Mouse (Mus musculus) cerebellum, adult 9-11 months (tissue): Measurements from ENCODE around the gene Ktn1.

Source experiments
- DNase-seq: peaks from one replicate; pipeline ENCODE4 v3.0.0; 2022

Ktn1 gene

DNA sequence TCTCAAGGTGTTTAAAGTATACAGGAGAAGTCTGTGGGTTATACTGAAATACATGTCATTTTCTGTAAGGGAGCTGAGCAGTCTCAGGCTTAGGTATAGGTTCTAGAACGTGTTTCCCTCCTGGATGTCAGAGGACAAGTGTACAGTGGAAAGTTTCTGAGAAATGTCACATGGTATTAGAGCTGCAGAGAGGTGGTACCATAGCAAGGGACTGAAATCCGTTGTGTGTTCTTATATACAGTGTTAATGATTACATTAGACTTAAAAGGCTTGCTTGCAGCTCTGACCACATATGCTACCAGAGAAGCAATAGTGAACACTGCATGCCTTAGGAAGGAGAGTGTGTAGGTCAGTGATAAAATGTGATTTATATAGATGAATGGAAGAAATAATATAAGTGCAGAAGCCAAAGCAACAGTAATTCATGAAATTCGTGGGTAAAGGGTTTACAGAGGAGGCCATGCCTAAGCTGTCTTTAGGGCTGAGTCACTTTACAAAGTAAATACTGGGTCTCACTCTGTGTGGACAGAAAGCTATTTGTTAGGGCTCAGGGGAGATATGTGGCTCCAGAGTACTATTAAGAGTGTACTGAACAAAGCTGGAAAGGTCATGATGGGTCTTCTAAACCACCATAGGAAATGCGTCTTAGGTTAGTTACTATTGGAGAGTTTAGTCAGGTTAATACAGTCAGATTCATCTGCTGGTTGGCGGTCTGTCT, 17.0 kb downstream of the Ktn1 start:
- DNase-seq: no peak

DNA sequence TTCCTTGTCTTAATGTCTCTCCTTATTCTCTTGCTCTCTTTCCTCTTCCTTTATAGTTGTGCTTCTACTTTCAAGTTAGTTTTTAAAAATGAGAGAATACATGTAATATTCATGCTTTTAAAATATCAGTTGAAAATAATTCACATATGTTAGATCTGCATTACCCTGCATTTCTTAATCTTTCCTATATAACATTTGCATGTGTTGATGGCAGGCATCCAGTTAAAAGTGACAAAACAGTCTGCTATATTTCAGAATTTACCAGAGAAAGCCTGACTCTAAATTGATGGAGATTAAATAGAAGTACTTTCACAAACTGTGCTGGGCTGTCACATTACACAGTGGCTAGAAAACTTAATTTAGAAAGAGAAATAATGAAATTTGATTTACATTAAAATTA, 19.8 kb downstream of the Ktn1 start:
- DNase-seq: no peak

DNA sequence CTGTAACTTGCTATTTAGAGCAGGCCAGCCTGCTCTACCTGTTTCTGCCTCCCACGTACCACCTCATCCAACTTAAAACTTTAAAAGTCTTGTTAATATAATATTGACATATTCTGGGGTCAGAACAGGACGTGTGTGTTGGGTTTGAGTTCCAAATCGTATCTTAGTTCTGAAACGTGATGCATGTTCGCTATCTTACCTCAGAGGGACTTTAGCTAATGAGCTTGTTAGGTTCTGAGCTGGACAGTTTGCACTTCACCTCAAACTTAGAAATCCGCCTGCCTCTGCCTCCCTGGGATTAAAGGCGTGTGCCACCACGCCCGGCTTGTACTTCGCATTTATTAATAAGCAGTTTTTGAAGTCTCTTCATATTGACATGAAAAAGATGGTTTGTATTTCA, 34.6 kb downstream of the Ktn1 start:
- no peak for DNase-seq

DNA sequence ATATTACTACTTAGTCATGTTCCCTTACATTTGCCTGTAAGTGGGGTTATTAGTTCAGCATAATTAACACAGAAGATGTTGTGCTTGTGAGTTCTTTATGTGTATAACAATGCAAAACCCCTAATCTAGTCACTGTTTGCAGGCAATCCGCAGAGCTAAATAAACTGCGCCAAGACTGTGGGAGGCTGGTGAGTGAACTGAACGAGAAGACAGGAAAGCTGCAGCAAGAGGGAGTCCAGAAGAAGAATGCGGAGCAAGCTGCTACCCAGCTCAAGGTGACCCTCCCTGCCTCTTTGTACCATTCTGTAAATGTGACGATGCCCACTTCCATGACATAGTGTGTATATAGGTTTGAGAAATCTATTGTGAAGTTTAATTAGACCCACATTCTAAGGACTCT, 36.3 kb downstream of the Ktn1 start:
- no peak for DNase-seq

DNA sequence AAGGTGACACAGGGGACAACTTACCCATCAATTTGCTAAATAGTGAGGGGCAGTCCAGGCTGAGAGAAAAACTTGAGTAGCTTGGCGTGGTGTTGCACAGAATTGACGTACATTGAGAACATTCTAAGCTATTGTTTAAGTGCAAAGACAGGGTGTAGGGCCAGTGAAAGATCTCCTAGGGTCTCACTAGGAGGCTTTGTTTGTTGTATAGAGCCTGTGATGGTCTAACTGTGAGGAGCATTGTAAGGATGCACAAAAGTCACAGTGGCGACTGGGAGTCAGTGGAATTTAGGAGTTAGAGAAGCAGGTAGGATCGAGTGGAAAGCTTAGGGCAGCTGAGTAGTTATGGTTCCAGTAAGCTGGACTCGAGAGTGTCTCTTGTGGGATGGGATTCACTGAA, 50.9 kb downstream of the Ktn1 start:
- DNase-seq: no peak

DNA sequence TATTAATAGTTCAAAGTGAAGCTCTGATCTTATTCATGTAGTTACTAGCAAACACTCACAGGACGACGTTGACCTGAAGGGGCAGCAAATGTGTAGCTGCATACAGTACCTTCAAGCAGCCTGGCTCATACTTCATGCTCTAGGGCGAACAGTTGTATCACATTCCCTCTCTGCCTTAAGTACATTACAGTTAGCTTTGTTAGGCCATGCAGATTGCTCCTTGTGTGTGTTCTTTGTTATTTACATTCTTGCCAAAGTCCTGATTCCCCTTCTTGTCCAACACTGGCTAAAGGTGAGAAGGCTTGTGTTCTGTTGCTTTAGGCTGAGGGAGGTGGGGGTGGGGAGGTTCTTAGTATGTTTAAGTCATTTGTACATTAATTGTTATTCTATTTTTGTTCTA, 61.3 kb downstream of the Ktn1 start:
- no peak for DNase-seq

DNA sequence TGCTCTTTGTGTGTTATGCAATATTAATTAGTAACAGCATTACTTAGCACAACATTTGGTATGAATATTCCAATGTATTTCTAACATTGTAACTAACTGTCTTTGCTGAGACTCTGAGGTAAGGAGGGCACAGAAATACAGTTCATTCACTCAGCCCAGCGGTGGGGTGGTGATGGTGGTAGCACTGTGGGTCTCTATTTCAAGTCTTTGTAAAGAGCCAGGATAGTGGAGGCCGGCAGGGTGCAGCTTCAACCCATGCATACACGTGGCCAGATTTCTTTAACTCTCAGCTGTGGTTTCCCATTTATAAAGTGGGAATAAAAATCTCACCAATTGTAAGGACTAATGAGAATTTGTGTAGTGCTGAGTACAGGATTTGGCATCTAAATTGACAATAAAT, 67.5 kb downstream of the Ktn1 start:
- no peak for DNase-seq

DNA sequence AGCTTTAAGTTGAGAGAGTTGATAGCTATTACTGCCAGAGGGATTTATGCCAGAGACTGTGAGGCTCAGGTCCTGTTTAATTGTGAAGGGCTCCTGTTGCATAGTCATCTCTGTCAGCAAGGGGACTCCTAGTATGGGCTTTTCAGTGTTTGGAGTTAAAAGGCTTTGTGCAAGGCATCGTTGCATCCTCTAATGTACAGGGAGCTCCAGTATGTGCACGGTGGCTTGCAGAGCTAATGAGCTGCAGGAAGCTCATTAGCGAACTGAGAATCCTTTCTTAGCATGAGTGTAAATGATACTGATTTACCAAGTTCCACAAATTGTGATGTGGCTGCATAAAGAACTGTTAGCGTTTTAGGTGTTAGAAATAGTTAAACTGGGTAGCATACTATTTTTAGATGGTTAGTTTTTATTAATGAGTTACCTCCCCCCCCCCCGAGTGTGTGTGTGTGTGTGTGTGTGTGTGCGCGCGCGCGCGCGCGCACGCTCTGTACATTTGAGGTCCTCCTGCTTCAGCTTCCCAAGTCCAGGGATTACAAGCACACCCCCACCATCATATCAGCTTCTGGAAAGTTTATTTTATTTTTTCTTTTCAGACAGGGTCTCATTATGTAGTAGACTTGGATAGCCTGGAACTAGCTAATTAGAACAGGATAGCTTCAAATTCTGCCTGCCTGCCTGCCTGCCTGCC, 69.8 kb downstream of the Ktn1 start:
- DNase-seq: no peak

DNA sequence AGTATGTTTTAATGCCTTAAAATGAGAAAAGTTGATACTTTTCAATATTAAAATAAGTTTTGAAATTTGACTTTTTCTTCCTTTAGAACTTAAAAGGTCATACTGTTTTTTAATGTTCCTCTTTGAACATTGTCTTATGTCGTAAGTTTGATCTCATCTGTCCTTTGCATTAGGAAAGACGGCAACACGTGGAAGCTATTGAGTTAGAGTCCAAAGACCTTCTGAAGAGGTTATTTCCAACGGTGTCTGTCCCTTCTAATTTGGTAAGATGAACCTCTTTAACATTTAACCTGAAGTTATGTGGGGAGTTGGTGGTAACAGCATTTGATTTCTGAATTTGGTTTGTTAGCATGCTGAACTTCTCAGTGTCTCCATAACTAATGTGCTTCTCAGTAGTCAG, 71.8 kb downstream of the Ktn1 start:
- DNase-seq: no peak

DNA sequence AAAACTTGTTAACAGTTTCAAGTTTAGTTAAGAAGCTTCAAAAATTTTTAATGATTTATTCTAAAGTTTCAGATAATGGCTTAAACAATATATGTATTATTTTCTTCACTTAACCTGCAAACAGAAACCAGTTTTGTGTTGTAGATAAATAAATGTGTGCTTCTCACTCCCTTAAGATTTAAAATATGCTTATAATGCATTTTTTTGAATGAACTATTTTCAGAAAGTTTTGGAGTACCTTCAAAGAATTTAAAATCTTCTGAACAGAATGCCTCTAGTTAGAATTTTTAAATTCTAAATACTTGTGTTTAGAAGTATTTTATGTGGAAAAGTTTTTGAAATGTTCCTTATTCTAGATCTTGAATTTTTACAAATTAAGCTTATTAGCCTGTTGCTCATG, 74.8 kb downstream of the Ktn1 start:
- no peak for DNase-seq

DNA sequence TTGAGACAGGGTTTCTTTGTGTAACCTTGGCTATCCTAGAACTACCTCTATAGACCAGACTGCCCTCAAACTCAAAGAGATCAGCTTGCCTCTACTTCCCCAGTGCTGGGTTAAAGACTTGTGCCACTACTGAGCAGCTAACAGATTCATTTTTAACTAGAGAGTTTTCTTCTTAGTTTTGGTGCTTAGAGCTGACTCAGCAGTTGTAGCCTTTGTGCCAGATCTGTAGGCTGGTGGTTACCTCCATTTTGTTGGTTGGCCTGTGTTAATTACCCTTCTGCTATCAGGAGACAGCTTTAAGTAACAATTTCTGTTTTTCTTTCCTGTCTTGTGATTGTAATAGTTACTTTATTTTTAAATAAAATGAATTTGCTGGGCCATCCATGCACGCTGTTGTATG, 80.3 kb downstream of the Ktn1 start:
- DNase-seq: no peak

DNA sequence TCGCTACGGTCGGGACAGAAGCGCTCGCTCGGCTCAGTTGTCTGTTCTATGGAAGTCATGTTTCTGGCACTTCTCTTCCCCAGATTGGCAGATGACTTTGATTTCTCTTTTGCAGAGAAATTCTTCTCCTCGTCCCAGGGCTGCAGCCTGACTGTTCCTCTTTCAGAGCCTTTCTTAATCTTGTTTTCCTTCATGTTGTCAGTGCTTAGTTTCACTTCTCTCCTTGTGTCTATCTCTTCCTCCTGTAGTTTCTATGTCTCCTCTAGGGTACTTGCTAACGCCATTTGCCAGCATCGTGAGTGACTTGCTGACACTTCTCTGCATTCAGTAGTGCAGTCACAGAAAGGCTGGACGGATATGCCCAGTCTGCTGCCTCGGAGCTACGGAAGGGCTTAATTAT, 87.1 kb downstream of the Ktn1 start:
- no peak for DNase-seq

DNA sequence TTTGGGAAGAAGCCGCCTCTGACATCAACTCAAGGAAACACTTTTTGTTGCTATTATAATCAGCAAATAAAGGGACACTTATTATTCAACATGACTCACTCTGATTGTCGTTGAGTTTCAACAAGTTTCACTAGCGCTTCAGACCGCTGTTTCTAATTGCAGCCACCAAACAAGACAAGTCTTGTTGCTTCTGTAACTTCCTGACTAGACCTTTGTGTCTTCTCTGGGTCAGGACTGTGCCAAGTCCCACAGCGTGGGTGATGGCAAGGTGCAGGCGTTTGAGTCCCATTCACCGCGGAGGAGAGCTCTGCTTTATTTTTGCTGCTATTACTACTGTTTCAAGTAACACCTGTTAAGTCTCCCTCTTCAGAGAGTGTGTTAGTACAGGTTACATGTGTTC, 88.2 kb downstream of the Ktn1 start:
- DNase-seq: no peak

DNA sequence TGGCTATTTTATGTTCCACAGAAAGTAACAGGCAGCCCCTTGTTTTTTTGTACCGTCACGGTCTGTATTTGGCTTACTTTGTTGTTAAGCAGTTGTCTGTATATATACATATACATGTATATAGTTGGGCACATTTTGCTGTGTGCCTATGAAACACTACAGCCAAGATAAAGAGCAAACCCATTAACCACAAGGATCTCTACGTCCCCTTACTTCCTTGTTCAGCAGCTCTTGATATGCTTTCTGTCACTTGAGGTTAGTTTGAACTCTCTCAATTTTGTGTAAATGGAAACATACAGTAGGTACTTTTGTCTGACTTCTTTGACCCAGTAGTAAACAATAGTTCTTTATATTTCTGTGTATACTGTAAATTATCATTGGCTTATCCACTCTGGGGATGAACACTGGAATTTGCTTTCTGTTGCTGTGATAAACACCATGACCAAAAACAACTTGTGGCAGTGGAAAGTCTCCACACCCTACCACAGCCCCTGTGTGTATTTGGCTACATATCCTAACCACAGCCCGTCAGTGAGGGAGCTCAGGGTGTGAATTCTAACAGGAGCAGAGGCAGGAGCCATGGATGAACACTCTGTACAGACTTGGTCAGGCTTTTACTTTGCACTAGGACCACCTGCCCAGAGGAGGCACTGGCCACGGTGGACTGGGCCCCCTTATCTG, 92.2 kb downstream of the Ktn1 start:
- no peak for DNase-seq

DNA sequence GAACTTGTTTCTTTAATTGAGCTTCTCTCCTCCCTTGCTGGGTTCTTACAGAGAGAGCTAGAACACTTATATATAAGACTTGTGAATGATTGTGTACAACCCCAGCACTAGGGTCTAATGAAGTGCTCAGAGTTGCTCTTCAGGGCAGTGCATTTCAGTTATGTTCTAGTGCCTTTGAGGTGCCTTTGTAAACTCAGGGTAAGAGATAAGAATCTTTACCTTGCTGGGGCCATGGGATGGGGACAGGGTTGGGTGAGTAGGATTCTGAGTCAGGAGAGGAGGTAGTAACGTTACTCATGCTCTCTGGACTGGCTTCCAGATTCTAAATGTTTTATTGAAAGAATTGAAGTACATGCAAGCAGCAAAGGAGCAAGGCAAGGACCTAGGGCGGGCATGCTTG, 92.8 kb downstream of the Ktn1 start:
- DNase-seq: no peak

DNA sequence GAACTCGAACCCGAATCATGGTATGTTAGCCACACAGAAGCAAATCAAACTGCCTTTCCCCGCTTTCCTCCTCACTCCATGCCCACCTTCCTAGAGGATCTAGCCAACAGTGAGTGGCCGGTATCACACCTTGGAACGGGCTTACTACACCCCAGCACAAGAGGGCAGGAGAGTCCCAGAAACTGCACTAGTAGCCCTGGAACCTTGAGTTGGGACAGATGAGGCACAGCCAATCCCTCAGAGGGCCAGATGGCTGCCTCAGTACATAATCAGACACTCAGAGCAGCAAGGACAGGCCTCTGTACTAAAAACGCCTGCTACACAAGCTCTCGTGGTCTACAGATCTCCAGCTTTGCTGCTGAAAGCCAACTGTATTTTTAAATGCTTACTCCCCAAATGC, 94.4 kb downstream of the Ktn1 start:
- no peak for DNase-seq

DNA sequence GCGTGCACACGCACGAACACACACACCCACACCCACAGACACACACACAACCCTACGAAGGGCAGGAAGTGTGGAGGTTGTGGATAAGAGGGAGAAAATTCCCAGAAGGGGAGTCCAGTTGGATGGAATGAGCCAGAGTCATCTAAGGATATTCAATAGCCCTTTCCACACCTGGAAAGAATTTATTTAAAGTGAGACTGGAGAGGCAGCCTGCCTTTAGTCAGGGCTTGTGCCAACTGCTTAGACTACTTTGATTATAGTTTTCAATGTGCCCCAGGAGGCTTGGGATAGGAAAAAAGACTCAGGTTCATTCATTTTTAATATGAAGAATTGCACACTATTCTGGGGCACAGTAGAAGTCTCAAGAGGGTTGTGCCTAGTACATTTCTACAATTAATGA, 96.8 kb downstream of the Ktn1 start:
- DNase-seq: no peak

DNA sequence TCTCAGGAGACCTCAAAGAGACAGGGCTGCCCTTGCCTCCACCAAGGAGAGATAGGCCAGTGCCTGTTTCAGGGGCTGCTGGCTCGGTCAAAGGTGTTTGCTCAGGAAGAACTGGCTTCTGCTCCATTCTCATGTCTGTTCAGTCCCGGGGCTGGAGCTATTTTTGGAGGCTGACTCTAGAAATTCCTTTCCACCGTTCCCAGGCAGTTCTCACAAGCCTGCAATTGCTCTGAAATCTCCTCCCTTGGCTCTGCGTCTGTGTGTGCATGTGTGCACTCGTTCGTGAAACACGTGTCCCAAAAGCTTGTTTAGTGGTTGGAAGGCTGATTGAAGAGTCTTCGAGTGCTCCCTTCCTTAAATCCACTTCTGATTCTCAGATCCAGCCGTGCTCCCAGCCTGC, 99.3 kb downstream of the Ktn1 start:
- DNase-seq: no peak

DNA sequence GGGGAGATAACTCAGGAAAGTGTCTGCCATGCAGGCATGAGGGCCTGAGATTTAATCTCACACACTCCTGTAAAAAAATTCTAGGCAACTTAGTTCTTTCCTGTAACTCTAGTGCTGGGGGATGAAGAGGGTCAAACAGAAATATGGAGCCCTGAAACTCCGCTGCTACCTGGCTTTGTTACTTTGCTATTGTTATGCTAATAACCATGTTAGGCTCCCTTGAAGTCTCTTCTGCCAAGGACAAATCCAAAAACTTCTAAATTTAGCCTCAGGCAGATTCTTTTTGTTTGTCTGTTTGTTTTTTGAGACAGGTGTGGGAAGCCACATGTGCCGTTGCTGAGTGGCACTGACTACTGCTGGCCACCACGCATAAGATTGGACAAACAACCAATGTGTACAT, 100.5 kb downstream of the Ktn1 start:
- DNase-seq: no peak

DNA sequence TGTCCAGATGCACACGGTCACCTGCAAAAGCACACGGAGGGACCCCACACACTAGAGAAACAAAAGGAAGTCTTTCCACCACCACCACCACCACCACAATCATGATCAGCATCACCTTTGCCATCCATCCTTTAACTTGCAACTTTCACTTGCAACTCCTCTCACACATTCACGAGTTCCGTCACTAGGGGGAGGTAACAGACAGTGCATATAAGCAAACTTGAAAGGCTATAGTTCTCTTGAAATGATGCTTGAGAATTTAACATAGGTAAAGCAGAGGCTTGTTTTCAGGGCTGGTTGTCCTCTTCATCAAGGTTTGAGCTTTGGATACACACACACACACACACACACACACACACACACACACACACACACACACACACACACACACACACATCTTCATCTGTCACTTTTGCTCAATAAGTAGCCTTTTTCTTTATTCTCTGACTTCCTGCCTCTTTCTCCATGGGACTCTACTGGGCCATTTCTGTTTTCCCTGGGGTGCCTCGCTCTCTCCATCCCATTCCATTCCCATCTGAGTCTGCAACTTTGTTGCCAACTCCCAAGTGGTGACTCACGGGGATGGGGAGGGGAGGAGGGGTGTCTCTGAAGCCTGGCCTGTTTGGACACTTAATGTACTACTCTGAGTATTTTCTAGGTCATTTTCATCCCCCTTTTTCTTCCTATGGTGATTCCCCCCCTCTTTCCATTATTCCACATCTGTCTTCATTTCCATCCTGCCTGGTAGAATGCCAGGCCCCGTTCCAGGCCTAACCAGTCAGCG, 103.4 kb downstream of the Ktn1 start:
- DNase-seq: peak; percentile 22

DNA sequence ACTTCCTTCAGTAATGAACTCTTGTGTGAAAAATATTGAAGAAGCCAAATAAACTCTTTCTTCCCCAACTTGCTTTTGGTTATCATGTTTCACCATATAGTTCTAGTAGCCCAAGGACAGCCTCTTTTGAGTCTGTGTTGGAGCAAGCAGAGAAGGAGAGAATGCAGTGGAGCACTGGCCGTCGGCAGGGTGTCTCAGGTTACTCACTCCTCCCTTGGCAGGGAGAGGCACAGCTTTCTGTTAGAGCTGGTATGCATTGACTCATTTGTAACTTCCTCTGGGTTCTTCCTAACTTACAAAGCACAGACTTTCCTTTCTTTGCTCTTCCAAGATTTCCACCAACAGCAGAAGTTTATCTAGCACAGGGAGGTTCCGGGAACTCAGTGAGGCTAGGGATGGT, 105.3 kb downstream of the Ktn1 start:
- no peak for DNase-seq

DNA sequence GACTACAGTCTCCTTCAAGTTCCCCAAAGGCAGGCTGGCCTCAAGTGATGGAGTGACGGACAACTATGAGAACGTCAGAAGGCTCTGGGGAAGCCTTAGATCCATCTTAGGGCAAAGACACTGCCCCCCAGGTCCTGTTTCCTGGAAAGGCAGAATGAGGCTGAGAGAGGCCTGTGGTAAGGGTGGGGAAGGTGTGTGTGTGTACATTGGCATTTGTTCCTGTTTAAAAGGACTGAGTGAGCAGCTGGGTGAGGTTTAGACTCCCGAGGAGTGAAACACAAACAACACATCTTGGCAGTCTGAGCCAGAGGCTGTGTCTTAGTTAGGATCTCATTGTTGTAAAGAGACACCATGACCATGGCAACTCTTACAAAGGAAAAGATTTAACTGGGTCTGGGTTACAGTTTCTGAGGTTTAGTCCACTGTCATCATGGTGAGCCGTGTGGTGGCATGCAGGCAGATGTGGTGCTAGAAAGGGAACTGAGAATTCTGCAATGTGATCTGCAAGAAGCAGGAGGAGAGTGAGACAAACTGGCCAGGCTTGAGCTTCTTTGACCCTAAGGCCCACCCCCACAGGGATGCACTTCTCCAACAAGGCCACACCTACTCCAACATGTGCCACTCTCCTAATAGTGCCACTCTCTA, 106.1 kb downstream of the Ktn1 start:
- no peak for DNase-seq

DNA sequence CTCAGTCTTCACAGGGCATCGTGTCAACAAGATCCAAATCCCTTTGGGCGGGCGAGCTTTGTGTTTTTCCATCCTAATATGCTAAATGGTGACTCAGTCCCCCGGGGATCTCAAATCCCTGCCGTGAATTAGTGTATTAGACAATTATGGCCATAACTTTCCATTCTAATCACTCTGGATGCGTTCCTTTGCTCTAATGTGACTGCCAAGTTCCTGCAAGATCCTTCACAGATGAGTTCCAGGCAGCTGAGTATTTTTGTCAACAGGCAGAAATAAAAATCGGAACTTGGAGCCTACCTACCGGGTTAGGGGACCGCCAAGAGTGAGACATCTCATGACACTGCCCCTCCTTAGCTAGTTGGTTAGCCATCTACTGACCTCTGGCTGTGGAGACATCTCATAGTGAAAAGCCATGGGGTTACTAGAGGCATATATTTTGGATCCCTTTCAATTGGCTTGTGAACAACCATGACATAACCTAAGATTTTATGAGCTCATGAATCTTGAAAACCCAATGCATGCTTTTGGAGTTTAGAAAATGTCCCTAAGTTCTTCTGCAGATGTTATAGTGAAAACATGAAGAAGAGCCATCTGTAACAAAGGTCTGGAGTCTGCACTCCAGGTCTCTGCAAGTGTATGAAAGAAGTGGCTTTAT, 108.3 kb downstream of the Ktn1 start:
- no peak for DNase-seq
